Mouse (Mus musculus): ENCODE measurements around the gene Trrap.

The Trrap gene

DNA sequence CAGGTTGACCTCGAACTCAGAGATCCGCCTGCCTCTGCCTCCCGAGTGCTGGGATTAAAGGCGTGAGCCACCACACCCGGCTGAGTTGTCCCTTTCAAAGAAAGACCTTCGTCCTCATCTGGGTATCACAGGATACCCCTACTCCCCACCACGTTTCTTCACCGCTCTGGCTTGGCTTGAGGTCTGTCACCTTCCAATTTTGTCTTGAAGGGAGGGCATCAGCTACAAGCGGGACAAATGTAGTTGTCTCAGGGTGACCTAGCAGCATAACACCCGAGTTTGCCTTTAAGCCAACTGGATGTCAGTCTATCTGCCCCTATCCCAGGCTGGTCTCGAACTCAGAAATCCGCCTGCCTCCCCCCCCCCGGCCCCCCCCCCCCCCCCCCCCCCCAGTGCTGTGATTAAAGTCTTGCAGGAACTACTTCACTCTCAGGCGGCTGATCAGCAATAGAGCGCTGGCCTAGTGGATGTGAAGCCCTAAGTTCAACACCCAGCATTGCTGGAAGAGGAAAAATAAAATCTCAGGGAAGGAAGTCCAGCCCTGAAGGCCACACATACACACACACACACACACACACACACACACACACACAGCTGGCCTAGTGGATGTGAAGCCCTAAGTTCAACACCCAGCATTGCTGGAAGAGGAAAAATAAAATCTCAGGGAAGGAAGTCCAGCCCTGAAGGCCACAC, at the start of gene Trrap:
Gene Trrap (plus strand): TSS at position 627 of the 693 bp plus-strand sequence.
- DNase-seq = peak in 1 of 2 experiments; percentile 23

DNA sequence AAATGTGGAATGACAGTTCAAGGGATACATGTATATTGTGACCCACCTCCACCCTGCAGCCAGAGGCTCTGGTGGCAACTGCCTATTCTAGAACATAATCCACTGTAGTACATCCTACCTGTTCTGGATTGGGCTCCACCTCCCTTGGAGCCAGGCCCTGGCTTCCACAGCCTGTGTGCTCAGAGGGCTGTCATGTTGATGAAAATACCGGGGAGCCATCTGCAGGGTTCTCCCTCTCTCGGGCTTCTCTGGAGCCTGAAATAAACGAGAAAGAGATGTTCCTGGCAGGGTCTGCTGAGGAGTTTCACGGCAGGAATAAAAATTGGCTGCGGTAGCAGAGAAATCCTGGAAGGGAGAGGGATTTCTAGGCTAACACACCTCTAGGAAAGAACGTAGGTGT, 47.8 kb upstream of the Trrap start:
- peak; percentile 29 to 35 for DNase-seq

DNA sequence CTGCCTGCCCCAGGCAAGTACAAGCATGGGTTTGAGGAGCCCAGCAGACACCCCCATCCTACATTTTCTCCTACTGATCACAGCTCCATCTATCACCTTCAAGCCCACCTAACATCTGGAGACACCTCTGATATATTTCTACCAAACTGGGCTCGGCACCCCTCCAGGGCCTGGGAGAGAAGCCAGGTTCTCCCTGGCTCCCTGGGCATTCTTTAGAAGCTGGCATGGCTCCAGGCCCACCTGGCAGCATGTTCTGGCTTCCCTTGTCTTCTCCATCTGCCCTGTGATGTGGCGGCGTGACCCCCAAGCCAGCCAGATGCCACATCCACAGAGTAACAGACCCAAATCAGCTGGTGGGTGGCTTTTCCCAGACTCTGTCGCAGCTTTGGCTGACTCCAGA, 47.3 kb upstream of the Trrap start:
- DNase-seq = peak; percentile 33 to 43

DNA sequence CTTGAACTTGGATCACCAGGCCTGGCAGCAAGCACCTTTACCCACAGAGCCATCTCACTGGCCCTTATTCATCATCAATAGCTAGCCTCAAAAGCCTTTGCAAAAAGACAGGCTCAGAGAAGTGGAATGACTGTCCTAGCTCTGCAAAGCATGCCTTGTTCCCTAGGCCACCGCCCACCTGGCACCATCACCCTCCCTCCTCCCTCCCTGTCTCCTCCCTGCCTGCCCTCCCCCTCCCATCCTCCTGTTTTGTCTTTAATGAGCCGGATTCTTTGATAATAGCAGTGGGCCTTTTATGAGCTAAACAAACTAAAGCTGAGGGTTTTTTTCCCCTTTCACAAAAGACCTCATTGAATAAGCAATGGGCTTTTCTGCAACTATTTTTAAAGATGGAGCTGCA, 42.6 kb upstream of the Trrap start:
- DNase-seq = no peak

DNA sequence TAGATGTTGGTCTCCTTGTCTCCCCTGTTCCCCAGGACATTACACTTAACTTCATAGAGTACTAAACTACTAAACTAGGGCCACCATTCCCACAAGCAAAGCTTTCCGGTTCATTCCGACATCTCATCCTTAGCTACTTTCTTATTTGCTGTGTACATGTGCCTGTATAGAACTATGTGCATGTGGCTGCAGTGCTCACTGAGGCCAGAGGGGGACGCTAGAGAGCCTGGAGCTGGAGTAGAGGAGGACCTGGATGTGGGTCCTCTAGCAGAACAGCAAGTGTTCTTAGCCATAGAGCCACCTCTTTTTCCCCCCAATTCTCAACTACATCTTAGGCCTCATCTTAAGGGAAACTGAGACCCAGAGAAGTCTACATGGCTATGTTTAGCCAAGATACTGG, 42.0 kb upstream of the Trrap start:
- DNase-seq = no peak

DNA sequence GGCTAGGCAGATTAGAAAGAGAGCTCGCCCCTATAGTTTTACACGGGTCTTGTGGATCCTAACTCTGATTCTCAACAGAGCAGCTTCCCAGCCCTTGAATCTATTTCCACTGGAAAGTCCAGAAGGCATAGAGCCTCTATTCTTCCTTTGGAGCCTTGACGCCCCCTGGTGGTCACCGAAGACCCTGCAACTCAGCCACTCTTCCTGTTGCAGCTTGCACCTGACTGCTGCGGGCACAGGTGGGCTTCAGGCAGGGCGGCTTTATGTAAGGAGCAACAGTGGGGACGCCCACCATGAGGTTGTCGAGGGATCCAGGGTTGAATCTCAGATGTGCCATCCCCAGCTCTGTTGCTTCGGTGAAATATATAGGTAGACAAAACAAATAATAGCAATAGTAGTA, 40.4 kb upstream of the Trrap start:
- DNase-seq = peak; percentile 84 to 85

DNA sequence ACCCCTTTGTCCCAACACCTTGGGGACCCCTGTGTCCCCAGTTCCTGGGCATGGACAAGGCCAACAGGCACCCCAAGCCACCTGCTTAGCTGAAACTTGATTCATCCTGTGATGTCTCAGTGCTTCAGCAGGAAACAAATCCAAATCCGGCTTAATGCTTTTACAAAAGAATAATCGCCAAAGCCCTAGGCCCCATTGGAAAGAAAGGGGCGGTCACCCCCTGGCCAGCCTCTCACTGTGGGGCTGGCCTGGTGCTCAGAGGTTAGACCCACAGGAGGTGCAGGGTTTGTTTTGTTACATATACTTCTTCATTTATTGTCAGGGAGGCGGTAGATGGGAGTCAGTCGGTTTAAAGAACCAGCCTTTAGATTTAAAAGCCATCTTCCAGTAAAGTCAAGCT, 39.3 kb upstream of the Trrap start:
- DNase-seq = no peak

DNA sequence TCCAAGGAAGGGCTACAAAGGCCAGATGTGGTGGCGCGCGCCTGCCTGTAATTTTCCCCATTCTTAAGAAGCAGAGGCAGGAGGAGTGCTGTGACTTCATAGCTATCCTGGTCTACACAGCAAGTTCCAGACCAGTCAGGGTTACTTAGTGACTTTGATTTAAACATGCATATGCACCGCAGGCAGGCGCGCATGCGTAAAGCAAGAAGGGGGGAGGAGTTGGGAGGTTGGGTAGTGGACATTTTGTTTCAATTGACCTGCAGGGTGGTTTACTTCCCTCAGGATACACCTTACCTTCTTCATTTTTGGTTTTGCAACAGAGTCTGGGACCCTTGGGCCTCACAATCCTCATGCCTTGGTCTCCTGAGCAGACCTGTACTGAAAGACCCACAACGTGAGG, 38.3 kb upstream of the Trrap start:
- DNase-seq = no peak

DNA sequence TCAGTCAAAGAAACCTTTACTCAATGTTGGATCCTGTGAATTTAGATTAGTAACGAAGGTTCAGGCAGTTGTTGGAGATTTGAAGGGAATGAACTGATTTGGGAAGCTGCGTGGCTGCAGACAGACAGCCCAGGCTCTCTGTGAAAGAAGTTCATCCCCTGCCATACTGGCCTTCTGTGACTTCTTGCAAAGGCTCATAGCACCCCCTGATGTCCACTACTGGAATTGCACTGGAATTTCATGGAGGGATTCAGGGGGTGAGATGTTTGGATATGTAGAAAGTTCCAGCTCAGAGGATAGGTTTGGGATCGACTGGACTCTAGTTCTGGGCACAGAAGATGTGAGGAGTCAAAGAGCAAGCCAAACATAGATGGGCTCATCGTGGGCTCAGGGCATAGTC, 33.6 kb upstream of the Trrap start:
- DNase-seq = peak; percentile 69 to 76

DNA sequence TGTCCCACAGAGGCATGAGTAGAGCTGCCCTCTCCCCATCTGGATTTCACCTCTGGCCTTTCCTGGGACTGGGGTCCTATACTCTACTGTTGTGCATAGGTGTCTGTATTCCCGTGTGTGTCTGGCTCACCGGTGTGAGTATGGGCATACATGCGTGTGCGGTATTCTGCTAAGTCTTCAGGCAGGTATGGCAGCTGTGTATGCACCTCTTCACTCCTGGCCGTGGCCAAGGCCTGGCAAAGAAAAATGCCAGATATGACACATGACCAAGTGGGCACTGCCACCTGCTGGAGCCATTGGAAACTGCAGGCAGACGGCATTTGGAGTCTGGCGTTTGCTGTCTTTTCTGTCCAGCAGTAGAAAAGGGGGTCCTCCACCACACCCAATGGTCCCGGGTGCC, 32.6 kb upstream of the Trrap start:
- peak; percentile 76 to 83 for DNase-seq

DNA sequence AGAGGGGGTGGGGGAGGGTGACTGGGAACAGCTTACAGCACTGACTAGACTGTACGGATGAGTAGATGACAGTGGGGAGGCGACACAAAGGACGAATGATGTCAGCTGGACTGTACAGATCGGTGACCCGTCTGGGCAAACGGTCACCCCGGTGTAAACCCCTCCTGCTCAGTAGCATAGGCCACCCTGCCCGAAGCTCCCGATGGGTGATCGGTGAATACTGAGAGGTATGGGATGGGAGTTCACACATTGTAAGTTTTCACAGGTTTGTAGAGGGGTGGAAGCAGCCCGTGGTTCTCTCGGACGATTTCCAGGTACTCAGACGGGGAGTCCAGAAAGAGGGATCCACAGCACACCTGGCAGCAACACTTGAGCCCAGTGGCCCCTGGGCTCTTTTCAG, 30.4 kb upstream of the Trrap start:
- DNase-seq = no peak

DNA sequence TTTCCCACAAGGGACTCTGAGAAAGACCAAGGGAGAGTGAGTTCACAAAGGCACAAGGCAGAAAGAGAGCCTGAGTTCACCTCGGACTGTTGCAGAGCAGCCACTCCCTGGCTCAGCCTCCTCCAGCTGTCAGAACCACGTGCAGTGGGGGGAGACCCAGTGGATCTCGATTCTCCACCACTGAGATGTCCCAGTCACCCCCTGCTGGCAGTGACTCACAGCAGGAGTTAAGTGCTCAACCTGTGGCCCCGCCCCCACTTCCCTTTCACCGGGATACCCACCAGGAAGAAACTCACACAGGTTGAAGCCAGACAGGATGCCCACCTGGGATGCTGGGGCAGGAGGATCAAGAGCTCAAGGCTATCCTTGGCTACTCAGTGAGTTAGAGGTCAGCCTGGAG, 15.1 kb upstream of the Trrap start:
- no peak for DNase-seq

DNA sequence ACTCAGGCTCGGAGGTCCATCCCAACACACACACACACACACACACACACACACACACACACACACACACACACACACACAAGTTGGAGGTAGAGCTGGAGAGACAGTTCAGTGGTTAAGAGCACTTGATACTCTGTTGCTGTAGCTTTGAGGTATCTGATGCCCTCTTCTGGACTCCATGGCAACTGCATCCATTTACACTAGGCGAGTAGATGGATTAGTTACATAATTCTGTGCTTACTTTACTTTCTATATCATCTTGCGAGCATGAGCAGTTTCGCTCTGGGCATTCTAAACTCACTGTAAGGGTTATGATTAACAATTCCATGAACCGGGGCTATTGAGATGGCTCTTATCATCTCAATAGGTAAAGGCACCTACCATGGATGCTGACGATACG, 14.5 kb upstream of the Trrap start:
- peak; percentile 62 to 73 for DNase-seq

DNA sequence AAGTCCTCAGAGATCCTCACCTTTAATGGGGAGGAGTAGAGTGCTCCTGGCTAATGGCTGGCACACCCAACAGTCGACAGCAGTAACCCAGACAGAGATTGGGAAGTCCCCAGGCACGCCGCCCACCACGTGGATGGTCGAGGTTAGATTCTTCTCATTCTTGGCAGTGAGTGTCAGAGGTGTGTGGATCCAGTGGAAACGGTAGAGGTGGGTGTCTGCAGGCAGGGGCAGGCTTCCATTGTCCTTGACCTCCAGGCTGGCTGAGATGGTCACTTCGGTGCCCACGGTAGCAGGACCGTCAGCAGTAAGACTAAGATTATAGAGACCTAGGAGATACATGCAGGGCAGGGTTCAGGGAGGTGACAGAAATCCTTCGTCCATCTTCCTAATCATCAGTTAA, 12.3 kb upstream of the Trrap start:
- no peak for DNase-seq

DNA sequence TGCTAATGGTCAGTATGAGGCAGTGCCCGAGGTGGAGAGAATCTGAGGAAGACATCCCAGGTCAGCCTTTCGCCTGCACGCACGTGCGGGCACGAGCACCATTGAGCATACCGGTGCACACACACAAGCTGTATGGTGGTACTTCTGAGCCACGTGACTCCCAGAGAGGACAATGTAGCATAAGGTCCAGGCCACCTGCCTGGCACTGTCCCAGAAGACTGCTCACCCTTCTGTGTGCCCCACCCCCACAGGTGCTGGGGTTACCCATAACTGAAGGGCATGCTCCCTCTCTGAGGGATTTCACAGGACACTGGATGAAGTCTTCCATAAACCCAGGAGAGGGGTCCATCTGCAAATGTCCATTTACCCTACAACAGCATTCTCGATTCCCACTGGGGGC, 10.1 kb upstream of the Trrap start:
- DNase-seq = peak in 1 of 2 experiments; percentile 26

DNA sequence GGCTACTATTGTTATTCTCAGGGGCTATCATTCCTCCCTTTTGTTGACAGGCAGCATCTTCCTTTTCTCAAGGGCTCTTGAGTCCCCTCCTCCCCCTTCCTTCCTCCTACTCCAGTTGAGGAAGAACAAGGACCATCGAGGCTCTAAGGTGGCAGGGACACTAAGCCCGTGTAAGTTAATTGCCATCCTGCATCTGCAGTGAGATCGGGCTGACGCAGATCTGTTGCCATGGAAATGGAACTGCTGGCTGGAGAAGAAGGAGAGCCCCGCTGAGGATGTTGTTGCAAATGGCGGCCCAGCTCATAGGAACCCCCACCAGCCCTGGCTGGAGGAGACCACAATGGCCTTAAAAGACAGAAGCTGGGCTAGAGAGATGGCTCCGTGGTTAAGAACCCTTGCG, 9.1 kb upstream of the Trrap start:
- no peak for DNase-seq

DNA sequence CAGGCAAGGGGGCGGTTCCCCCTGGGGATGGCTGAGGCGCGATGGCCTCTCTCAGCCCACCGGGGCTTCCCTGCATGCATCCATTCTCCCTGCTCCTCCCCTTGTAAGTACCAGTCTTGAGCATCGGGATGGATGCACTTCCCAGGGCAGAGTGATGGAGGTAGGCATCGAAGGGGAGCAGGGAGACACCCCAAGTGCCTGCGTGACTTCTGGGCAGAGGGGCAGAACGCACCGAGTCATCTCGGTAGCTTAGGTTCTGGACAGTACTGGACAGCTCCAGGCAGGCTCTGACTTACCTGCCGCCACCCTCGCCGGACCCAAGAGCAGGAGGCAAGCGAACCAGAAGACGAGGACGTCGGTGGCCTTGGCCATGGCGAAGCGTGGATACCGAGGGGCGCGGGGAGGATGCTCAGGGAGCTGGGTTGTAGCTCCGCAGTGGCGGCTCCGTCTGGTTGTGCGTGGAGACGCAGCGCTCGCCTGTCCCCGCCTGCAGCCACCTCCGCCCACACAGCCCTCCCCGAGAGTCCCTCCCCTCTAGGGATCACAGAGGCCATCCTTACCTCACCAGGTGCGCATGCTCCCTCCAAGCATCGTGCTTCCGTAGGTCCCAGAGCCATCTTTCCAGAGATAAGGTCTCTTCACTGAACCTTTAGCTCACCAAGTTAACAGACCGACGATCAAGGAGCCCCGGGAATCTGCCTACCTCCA, 6.2 kb upstream of the Trrap start, which contains the start of gene Tmem130:
Gene Tmem130 (minus strand): TSS at position 658 of the 708 bp plus-strand sequence.
- peak; percentile 86 to 92 for DNase-seq

DNA sequence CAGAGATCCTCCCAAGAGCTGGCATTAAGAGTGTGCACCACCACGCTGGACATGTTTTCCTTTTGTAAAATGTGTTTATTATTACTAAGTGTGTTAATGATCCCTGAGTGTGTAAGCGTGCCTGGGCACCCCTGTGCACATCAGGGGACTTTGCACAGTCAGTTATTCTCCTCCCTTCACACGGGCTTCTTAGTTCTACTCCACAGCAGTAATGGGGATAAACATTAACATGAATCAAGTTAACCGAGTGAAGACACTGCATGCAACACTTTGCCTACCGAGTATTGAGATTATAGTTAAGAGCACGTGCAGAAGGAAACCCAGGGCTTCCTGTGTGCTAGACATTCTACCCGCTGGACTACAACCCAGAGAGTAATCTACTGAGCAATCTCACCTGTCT, 1.5 kb upstream of the Trrap start:
- no peak for DNase-seq

DNA sequence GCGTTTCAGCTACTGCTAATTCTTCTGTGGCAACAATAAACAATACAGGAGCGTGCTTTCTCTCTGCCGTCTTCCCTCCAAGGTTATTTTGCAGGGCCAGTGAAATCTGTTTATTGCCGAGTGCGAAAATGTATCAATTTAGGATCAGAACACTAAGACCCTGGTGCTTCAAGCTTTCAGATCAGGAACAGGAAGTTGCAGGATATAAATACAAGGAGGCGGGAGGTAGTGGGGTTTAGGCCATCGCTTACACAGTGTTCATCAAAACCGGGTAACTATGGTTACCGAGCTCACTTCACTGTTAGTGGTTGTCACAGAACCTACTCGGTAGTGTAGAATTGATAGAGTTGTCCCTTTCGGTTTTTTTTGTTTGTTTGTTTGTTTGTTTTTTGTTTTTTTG, 886 bp upstream of the Trrap start:
- no peak for DNase-seq

DNA sequence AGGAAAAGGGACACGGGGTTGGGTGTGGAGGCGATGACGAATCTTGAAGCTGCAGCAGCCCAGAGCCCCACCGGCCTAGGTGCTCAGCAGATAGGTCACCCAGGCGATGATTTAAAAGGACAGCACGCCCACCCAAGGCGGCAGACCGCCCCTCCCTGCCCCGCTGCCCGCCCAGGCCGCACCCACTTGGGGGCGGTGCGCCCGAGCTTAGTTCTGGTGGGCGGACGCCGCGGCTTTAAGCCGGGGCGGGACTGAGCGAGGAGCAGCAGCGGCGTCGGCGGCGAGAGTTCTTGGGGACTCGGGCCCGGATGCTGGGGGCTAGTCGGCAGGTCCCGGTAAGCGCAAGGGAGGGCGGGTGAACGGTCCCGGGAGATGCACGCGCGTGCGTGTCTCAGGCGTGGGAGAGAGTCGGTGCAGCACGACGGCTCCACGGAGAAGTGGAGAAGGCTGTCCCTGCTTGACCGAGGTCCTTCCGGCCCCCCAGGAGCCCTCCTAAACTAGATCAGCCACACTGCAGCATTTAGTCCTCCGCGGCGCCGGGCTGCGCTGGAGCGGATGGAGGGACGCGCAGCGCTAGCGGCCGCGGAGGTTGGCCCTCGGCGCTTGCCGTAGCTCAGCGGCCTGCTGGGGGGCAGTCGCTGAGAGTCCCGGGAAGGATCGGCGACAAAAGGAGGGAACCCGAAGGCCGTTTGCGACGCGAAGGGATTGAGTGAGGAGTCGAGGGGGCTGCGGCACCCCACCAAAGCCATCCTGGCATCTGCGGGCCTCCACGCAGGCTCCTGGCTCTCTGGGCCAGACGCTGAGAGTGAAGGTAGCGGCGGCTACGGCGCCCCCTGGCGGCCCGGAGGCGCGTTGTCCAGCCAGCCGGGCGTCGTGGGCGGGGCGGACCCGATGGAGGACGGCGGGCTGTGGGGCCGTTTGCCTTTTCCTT, 644 bp downstream of the Trrap start:
- peak; percentile 93 to 95 for DNase-seq

DNA sequence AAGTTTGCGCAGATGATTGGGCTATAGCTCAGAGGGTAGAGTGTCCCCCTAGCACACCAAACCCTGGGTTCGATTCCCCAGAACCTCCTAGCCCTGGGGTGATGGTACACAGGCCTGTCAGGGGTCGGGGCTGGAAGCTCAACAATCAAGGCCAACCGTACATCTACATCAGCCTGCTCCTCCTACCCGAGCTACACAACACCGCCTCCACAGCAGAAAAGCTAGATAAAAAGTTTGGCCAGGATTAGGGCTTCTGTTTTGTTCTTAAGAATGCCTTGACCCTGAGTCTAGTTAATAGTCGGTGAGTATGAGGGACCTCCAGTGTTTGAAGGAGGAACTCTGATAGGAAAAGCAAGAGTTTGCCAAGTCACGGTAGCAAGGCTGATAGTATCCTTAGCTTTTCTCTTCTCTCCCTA, 1.5 kb downstream of the Trrap start:
- no peak for DNase-seq

DNA sequence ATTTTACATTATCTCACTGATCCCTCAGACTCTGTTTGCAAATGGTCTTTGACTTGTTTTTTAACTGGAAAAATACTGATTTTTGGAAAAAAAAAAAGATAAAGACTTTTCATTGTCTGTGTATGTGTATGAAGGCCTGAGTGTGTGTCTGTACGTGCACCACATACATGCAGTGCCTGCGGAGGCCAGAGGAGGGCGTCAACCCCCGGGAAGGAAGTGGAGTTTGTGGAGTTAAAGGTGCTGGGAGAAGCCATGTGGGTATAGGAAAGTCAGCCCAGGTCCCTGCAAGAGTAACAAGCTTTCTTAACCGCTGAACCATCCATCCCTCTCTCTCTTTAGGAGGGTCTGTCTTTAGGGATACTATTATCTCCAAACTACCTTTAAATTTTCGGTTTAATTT, 5.7 kb downstream of the Trrap start:
- DNase-seq = no peak

DNA sequence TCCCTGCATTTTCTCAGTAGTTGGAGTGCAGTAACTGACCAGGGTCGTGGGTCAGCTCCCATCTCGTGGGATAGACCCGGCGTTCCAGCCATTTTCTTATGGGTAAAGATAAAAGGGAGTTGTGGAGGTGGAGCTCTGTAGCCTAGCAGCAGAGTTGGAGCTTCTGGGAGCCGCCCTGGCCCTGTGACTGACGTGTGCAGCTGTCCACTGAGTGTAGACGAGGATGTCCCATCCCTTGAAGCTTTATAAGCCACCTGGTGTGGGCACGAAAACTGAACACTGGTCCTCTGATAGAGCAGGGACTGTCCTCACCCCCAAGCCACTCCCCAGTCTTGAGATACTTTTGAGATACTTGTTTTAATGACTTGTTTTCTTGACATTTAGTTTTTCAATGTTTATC, 13.1 kb downstream of the Trrap start:
- no peak for DNase-seq
